Mouse (Mus musculus) kidney, adult 2 months (tissue): ENCODE measurements around the gene Klhl25.

ENCODE experiments used
- CTCF ChIP-seq: fragments of 200-500 bp; conservative IDR thresholded peaks from 2 replicates; pipeline ENCODE4 v1.5.1; 2011; ENCODE audit warnings: low read depth, mild to moderate bottlenecking, control low read depth, low read length, moderate library complexity, mixed read lengths; ENCODE audit not compliant: insufficient read depth, insufficient read length
- POLR2A ChIP-seq: fragments of 200-500 bp; IDR thresholded peaks from one replicate; pipeline ENCODE4 v1.6.1; 2011; ENCODE audit warnings: low read depth, low read length, control low read depth

DNA sequence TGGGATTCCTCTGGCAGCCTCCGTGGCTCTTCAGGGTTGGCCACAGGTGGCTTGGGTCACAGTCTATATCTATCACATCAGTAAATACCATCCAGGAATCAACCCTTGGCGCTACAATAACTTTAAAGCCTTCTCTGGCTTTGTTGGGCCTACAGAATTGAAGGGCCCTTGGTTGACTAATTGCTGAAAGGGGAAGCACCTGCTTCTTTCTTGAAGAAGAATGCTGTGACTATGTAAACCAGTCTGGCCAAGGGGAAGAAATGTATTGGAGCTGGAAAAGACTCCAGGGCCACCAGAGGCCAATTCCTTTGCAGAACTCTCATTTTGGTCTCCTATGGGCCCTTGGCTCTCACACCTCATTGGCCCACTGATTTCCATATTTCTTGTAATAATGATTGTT, 25.0 kb upstream of the Klhl25 start:
- TF ChIP-seq POLR2A (no peak), CTCF (no peak)
